ENCODE assay signal across 8 mouse cellular contexts in the genomic region with DNA sequence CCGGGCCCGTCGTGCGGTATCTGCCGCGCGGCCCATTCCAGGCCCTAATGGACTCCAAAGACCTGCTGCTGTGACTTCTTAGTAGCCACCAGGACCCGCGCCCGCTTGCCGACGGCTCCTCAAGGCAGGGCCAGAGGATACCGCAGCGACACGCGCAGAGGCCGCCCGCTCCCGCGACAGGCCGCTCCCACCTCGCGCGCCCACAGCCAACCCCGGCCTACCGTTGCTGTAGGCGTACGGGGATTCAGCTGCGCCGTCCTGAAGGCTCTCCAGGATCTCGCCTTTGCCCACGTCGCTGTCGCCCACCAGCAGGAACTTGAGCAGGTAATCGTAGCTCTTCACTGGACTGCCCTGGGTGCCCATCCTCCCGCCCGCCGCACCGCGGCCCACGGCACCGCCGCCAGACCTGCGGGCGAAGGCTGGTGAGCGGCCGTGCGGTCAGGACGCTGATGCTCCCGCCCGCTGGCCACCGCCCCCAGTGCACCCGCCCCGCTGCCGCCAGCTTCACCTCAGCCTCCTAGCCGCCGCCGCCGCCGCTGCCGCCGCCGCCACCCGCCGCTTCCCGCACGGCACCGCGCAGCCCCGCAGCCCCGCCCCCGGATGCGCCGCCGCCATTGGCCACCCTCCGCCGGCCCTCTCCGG. TPM values are rescaled to one million over a fixed set of nuclear protein-coding genes. Genes with fewer than 3 reads are reported as not detected.
DNase-seq lines count a peak whose midpoint lies in the region; ATAC-seq lines count a peak whose summit lies in the region.

Gene Rab40c, minus strand, starts transcription at position 584 of the 642 bp plus-strand sequence.

- WGBS in forebrain, embryonic 14.5 days = under 1% methylated on average over 76 of the region's 78 CpGs
- under 1% methylated on average over 73 of the region's 78 CpGs for WGBS in hindbrain, embryonic 14.5 days
- 1% methylated on average over 61 of the region's 78 CpGs for WGBS in neural tube, embryonic 13.5 days

- peaks cover 13% of the 10 kb centered on the region for H3K4me1 ChIP-seq in forebrain, embryonic 14.5 days (ENCODE audit: control insufficient read depth, insufficient read depth, low read length)
- H3K4me1 ChIP-seq in hindbrain, embryonic 14.5 days (replicated peaks; ENCODE audit: control insufficient read depth, insufficient read depth, low read length) = peaks cover 21% of the 10 kb centered on the region
- peaks cover 34% of the 10 kb centered on the region for H3K4me1 ChIP-seq in neural tube, embryonic 13.5 days (replicated peaks)

- DNase-seq in lung, adult 18-20 months = peak; percentile 41 to 49
- no peak for DNase-seq in lung, postnatal 25 days (ENCODE audit: low spot score)
- no peak for DNase-seq in adrenal gland, adult 2 months
- DNase-seq in forebrain, embryonic 14.5 days (ENCODE audit: low spot score) = no peak
- peak; percentile 32 for DNase-seq in hindbrain, embryonic 14.5 days (ENCODE audit: low spot score)
- peak; percentile 64 for DNase-seq in liver

- H3K9ac ChIP-seq in forebrain, embryonic 14.5 days (ENCODE audit: low read length) = peak within 1 kb of the TSS; percentile 87
- peak within 1 kb of the TSS; percentile 92 for H3K9ac ChIP-seq in hindbrain, embryonic 14.5 days
- peak within 1 kb of the TSS; percentile 86 for H3K9ac ChIP-seq in neural tube, embryonic 13.5 days

- no peaks in the 10 kb centered on the region for H3K9me3 ChIP-seq in forebrain, embryonic 14.5 days (replicated peaks; ENCODE audit: control insufficient read depth, low read length)
- H3K9me3 ChIP-seq in hindbrain, embryonic 14.5 days (ENCODE audit: control insufficient read depth, low read length) = no peaks in the 10 kb centered on the region
- no peaks in the 10 kb centered on the region for H3K9me3 ChIP-seq in neural tube, embryonic 13.5 days

- peak within 1 kb of the TSS; percentile 87 for H3K4me2 ChIP-seq in forebrain, embryonic 14.5 days (ENCODE audit: low read length)
- peak within 1 kb of the TSS; percentile 87 for H3K4me2 ChIP-seq in hindbrain, embryonic 14.5 days (replicated peaks)
- H3K4me2 ChIP-seq in neural tube, embryonic 13.5 days = peak within 1 kb of the TSS; percentile 92

- peak within 1 kb of the TSS; percentile 92 for H3K27ac ChIP-seq in forebrain, embryonic 14.5 days (ENCODE audit: low read depth, low read length)
- peak within 1 kb of the TSS; percentile 89 for H3K27ac ChIP-seq in hindbrain, embryonic 14.5 days
- H3K27ac ChIP-seq in neural tube, embryonic 13.5 days (replicated peaks) = peak within 1 kb of the TSS; percentile 93

- peak within 1 kb of the TSS; percentile 95 for H3K4me3 ChIP-seq in forebrain, embryonic 14.5 days (ENCODE audit: low read depth, low read length)
- peak within 1 kb of the TSS; percentile 98 for H3K4me3 ChIP-seq in hindbrain, embryonic 14.5 days (replicated peaks; ENCODE audit: low read length)
- peak within 1 kb of the TSS; percentile 95 for H3K4me3 ChIP-seq in neural tube, embryonic 13.5 days

- no peaks in the 10 kb centered on the region for H3K27me3 ChIP-seq in forebrain, embryonic 14.5 days (replicated peaks; ENCODE audit: control insufficient read depth, insufficient read depth, low read length)
- no peaks in the 10 kb centered on the region for H3K27me3 ChIP-seq in hindbrain, embryonic 14.5 days (ENCODE audit: control insufficient read depth, insufficient read depth, low read length)
- H3K27me3 ChIP-seq in neural tube, embryonic 13.5 days = no peaks in the 10 kb centered on the region

- peak; percentile 6 for ATAC-seq in forebrain, embryonic 14.5 days
- no peak for ATAC-seq in hindbrain, embryonic 14.5 days (ENCODE audit: low FRiP score)
- peak; percentile 6; the same call in 1 of the 2 replicates for ATAC-seq in neural tube, embryonic 13.5 days (ENCODE audit: low read depth)
- ATAC-seq in megakaryocyte-erythroid progenitor cell, adult 5-6 weeks (replicated peaks; ENCODE audit: low FRiP score, low TSS enrichment, poor library complexity, severe bottlenecking) = no peak

- peaks cover 10% of the 10 kb centered on the region; the same call in 1 of the 2 replicates for H3K36me3 ChIP-seq in forebrain, embryonic 14.5 days (ENCODE audit: control insufficient read depth, insufficient read depth, low read length)
- H3K36me3 ChIP-seq in hindbrain, embryonic 14.5 days (replicated peaks; ENCODE audit: control insufficient read depth, insufficient read depth) = no peaks in the 10 kb centered on the region
- peaks cover 6% of the 10 kb centered on the region for H3K36me3 ChIP-seq in neural tube, embryonic 13.5 days

RNA-seq across cellular contexts. Expression of gene Rab40c, which starts in this region (rescaled TPM):
- total RNA-seq in adrenal gland, adult 2 months (2021) = 10 to 100 TPM; 21.1 to 27.3 TPM
- polyA plus RNA-seq in adrenal gland, adult 2 months (2012; rRNA removed) = 52.1 and 68.8 TPM in 2 replicates
- polyA plus RNA-seq in forebrain, embryonic 14.5 days (2014; fragmentation: Nextera tagmentation; extraction: Ambion mirVana) = 31.6 and 33.3 TPM in 2 replicates
- polyA plus RNA-seq in hindbrain, embryonic 14.5 days (2014; fragmentation: Nextera tagmentation; extraction: Ambion mirVana) = 28.1 and 29.8 TPM in 2 replicates
- 50.7 and 51.5 TPM in 2 replicates for polyA plus RNA-seq in neural tube, embryonic 13.5 days (2015; fragmentation: Nextera tagmentation; extraction: Ambion mirVana)
- total RNA-seq in megakaryocyte-erythroid progenitor cell, adult 5-6 weeks (2014; fragmentation: Nextera tagmentation) = 2.4 and 8.9 TPM in 2 replicates
- total RNA-seq in megakaryocyte-erythroid progenitor cell, adult 5-6 weeks (2017) = 7.9 and 30.2 TPM in 2 replicates

Comparison
In these comparisons a context has a peak if more than half of its experiments do, and no peak if none do; other contexts are left out.
1. DNase-seq: peak in lung, adult 18-20 months (2 of 2), hindbrain, embryonic 14.5 days (single experiment) and liver (single experiment); none in lung, postnatal 25 days (single experiment), adrenal gland, adult 2 months (single experiment) and forebrain, embryonic 14.5 days (single experiment).
2. ATAC-seq: peak in forebrain, embryonic 14.5 days (single experiment) and neural tube, embryonic 13.5 days (single experiment); none in hindbrain, embryonic 14.5 days (single experiment) and megakaryocyte-erythroid progenitor cell, adult 5-6 weeks (single experiment).
3. Peak in every context shown above with its lines, with median percentiles within 50 percentile points of each other: H3K27ac ChIP-seq, H3K4me2 ChIP-seq, H3K4me3 ChIP-seq and H3K9ac ChIP-seq.